Mouse (Mus musculus) liver, embryonic 16.5 days (tissue): ENCODE measurements around the gene Jmjd6. TPM values are rescaled to one million over a fixed set of nuclear protein-coding genes. Genes with fewer than 3 reads are reported as not detected.

Source experiments
- ATAC-seq: fragments of 200-750 bp; cut with Nextera tagmentation; 2 replicates; pipeline ENCODE4 v1.8.0; 2017; ENCODE audit warnings: low read depth, mild to moderate bottlenecking, moderate number of reproducible peaks, moderate library complexity
- H3K27ac ChIP-seq: fragments of 300-500 bp; sonication (generic); 2 replicates; pipeline ENCODE4 v1.5.1; 2014; ENCODE audit warnings: mild to moderate bottlenecking, low read length
- H3K27me3 ChIP-seq: fragments of 300-500 bp; sonication (generic); 2 replicates; pipeline ENCODE4 v1.6.1; 2014; ENCODE audit warnings: low read depth, low read length, mixed read lengths; ENCODE audit not compliant: control insufficient read depth, insufficient read depth
- H3K36me3 ChIP-seq: fragments of 300-500 bp; sonication (generic); 2 replicates; pipeline ENCODE4 v1.6.1; 2014; ENCODE audit warnings: mild to moderate bottlenecking; ENCODE audit not compliant: control insufficient read depth, insufficient read depth
- H3K4me1 ChIP-seq: fragments of 300-500 bp; sonication (generic); 2 replicates; pipeline ENCODE4 v1.6.1; 2014; ENCODE audit warnings: low read depth, low read length, mixed read lengths; ENCODE audit not compliant: control insufficient read depth
- H3K4me2 ChIP-seq: fragments of 300-500 bp; sonication (generic); 2 replicates; pipeline ENCODE4 v1.6.1; 2014; ENCODE audit warnings: low read depth, low read length, mixed read lengths
- H3K4me3 ChIP-seq: fragments of 300-500 bp; sonication (generic); 2 replicates; pipeline ENCODE4 v1.5.1; 2014; ENCODE audit warnings: low read depth, mild to moderate bottlenecking, low read length
- H3K9ac ChIP-seq: fragments of 300-500 bp; sonication (generic); 2 replicates; pipeline ENCODE4 v1.6.1; 2014; ENCODE audit warnings: low read depth, low read length
- H3K9me3 ChIP-seq: fragments of 300-500 bp; sonication (generic); replicated peaks from 2 replicates; pipeline ENCODE4 v1.6.1; 2016; ENCODE audit warnings: low read length; ENCODE audit not compliant: control insufficient read depth
- WGBS: fragments of 180-500 bp; shearing (Covaris S2); extraction: QIAGEN DNeasy Blood & Tissue Kit; methylation state at CpG from one replicate; pipeline ENCODE4 v1.1.7; 2014; ENCODE audit not compliant: insufficient replicate concordance; 5-methylcytosine and 5-hydroxymethylcytosine counted together
- polyA plus RNA-seq: library from polyadenylated mRNA; unstranded; fragments of >200 nt; fragmentation: Nextera tagmentation; extraction: Ambion mirVana; gene quantifications from 2 replicates; pipeline ENCODE4 v1.2.1, GENCODE M21; 2015

The Jmjd6 gene
- 23.4 and 25.4 TPM in 2 replicates for polyA plus RNA-seq

DNA sequence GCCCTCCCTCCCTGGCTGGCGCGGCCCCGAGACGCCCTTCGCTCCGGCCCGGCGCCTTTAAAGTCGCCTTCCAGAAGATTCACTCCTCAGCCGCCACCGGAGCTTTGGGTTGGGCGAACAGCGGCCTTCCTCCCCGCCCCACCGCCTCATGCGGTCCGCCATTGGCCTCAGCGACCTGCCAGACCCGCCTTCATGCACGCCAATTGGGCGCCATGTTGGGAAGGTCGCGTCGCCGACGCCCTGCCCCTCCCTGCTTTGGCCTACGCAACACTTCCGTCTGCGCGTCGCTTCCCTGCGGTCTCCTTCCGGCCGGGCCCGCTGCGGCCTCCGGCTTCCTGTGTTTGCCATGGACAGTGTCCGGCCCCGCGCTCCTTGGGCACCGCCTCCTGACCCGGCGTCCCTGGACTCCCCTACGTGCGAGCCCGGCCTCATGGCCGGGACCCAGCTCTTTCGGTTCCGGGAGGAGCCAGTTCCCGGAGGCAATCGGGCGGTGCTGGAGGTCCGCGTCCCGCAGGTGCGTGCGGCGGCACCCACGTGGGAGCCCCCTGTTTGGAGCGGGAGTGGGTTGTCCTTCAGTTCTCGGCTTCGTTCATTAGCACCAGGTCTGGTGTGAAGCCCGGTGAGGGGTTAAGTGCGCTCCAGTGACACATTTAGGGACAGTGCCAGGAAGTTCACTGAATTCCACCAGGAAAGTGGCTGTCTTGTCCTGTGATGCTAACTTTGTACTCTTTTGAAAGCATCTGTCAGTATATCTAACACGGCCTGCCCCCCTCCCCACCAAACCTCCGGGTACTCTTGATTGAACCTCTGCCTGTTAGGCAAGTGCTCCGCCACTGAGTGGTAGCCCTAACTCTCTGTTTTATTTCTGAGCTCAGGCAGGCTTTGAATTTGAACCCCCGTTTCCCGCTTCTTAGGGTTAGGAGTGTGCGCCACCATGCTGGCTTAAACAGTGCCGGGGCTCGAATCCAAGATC, at the start of gene Jmjd6, which contains the start of gene Mettl23:
Jmjd6 (minus strand) TSS at position 189 of the 973 bp plus-strand sequence.
Mettl23 (plus strand) TSS at position 18 of the 973 bp plus-strand sequence.
- under 1% methylated on average over 71 of the region's 72 CpGs for WGBS
- H3K27ac ChIP-seq: peak within 1 kb of the TSS; percentile 99
- H3K4me1 ChIP-seq: peaks cover 28% of the 10 kb centered on the region
- H3K9ac ChIP-seq: peak within 1 kb of the TSS; percentile 95
- no peaks in the 10 kb centered on the region for H3K9me3 ChIP-seq
- peaks cover 28% of the 10 kb centered on the region for H3K36me3 ChIP-seq
- peak; percentile 95 for ATAC-seq
- no peaks in the 10 kb centered on the region for H3K27me3 ChIP-seq
- peak within 1 kb of the TSS; percentile 80 for H3K4me3 ChIP-seq
- H3K4me2 ChIP-seq: peak within 1 kb of the TSS; percentile 98

GRCm38 (mm10) chr11:116887136-116887535, 43.9 kb upstream of the Jmjd6 start:
- Histone ChIP-seq H3K27me3 (peaks cover 4% of the 10 kb centered on the region; the same call in 1 of the 2 replicates), H3K9ac (no peak overlapping the region), H3K9me3 (no peaks in the 10 kb centered on the region), H3K4me2 (no peak overlapping the region), H3K36me3 (no peaks in the 10 kb centered on the region), H3K4me1 (no peaks in the 10 kb centered on the region), H3K27ac (no peak overlapping the region), H3K4me3 (no peak overlapping the region)
- WGBS: 34% methylated on average over 5 of the region's 5 CpGs
- ATAC-seq: no peak

DNA sequence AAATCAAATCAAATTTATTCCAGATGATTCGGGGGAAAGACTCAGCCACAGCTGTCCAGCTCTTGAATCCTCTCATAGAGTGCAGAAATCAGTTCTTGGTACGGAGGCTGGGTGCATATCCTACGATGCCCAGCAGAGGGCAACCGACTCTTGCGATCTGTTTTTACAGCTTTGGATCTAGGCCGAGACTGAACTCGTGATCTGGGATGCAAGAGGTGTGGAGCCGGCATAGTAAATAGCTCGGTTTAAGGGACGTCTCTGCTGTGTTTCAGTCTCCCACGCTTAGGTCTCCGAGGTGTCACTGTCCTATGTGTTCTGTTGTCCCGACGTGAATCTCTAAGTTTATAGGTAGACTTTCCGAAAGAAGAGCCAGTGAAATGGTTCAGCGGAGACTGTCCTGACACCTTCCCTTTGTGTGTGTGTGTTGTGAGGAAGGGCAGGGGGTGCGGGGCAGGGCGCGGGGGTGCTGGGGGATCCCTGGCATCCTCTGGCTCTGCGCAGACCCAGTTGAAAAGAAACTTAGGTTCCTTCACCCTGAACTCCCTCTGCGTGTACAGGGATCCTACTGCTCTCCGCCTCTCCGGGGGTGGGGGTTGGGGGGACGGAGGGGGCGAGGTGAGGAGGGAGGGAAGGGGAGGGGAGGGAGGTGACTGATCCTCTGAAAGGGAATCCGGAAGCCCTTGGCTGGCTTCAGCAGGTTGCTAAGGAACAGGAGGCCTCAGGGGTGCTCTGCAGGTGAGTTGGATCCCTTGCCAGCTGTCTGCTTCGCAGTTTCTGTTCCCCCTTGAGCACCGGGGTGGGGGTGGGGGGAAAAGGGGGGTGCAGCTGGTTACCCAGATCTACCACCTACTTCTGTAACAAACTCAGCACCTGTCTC, 42.3 kb upstream of the Jmjd6 start:
- ATAC-seq: no peak
- 6% methylated on average over 28 of the region's 28 CpGs for WGBS
- no peaks in the 10 kb centered on the region for H3K9me3 ChIP-seq
- H3K4me3 ChIP-seq: no peak overlapping the region
- no peak overlapping the region for H3K9ac ChIP-seq
- 0 out of 2 replicates have a peak, but pooled peaks cover 2% of the 10 kb centered on the region for H3K27me3 ChIP-seq
- no peaks in the 10 kb centered on the region for H3K36me3 ChIP-seq
- H3K4me1 ChIP-seq: no peaks in the 10 kb centered on the region
- no peak overlapping the region for H3K27ac ChIP-seq
- no peak overlapping the region for H3K4me2 ChIP-seq

- no peak for ATAC-seq
- H3K4me3 ChIP-seq: no peak overlapping the region
- H3K4me2 ChIP-seq: no peak overlapping the region
- H3K36me3 ChIP-seq: no peaks in the 10 kb centered on the region
- H3K27ac ChIP-seq: no peak overlapping the region
- no peaks in the 10 kb centered on the region for H3K9me3 ChIP-seq
- no peaks in the 10 kb centered on the region for H3K27me3 ChIP-seq
- no peaks in the 10 kb centered on the region for H3K4me1 ChIP-seq
- 66% methylated on average over 6 of the region's 6 CpGs for WGBS
- H3K9ac ChIP-seq: no peak overlapping the region
Measured at GRCm38 (mm10) chr11:116884061-116884460, 40.8 kb upstream of the Jmjd6 start.

- H3K36me3 ChIP-seq: no peaks in the 10 kb centered on the region
- no peak overlapping the region for H3K9ac ChIP-seq
- H3K27ac ChIP-seq: no peak overlapping the region
- H3K27me3 ChIP-seq: no peaks in the 10 kb centered on the region
- no peaks in the 10 kb centered on the region for H3K9me3 ChIP-seq
- no peak overlapping the region for H3K4me3 ChIP-seq
- no peaks in the 10 kb centered on the region for H3K4me1 ChIP-seq
- WGBS: 83% methylated on average over 10 of the region's 10 CpGs
- no peak for ATAC-seq
- H3K4me2 ChIP-seq: no peak overlapping the region
Measured at GRCm38 (mm10) chr11:116882446-116882845, 39.2 kb upstream of the Jmjd6 start.

DNA sequence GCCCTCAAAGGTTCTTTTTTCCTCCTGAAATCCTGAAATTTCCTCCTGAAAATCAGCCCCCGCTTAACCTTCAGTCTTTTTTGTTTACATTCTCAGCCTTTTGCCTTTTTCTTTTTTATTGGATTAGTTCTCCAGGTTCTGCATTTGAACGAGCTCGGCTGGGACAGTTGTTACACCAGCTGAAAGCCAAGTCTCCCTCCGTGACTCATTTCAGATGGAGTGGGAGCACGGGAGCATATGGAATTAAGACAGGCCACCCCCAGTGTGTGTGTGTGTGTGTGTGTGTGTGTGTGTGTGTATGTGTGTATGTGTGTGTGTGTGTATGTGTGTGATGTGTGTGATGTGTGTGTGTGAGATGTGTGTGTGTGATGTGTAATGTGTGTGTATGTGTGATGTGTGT, 38.2 kb upstream of the Jmjd6 start:
- Histone ChIP-seq H3K4me2 (no peak overlapping the region), H3K4me1 (no peaks in the 10 kb centered on the region), H3K9me3 (no peaks in the 10 kb centered on the region), H3K36me3 (no peaks in the 10 kb centered on the region), H3K9ac (no peak overlapping the region), H3K27me3 (no peaks in the 10 kb centered on the region), H3K4me3 (no peak overlapping the region), H3K27ac (no peak overlapping the region)
- no peak for ATAC-seq
- 54% methylated on average over 5 of the region's 5 CpGs for WGBS

- no peaks in the 10 kb centered on the region for H3K27me3 ChIP-seq
- H3K36me3 ChIP-seq: no peaks in the 10 kb centered on the region
- no peak for ATAC-seq
- 60% methylated on average over 7 of the region's 7 CpGs for WGBS
- no peak overlapping the region for H3K4me3 ChIP-seq
- no peak overlapping the region for H3K9ac ChIP-seq
- no peaks in the 10 kb centered on the region for H3K9me3 ChIP-seq
- no peak overlapping the region for H3K27ac ChIP-seq
- H3K4me1 ChIP-seq: no peaks in the 10 kb centered on the region
- H3K4me2 ChIP-seq: no peak overlapping the region
Measured at GRCm38 (mm10) chr11:116880839-116881238, 37.6 kb upstream of the Jmjd6 start.

GRCm38 (mm10) chr11:116878454-116878853, 35.2 kb upstream of the Jmjd6 start:
- Histone ChIP-seq H3K9me3 (no peaks in the 10 kb centered on the region), H3K27ac (no peak overlapping the region), H3K4me2 (no peak overlapping the region), H3K36me3 (no peaks in the 10 kb centered on the region; the same call in 1 of the 2 replicates), H3K9ac (no peak overlapping the region), H3K27me3 (no peaks in the 10 kb centered on the region), H3K4me1 (no peaks in the 10 kb centered on the region), H3K4me3 (no peak overlapping the region)
- 75% methylated on average over 8 of the region's 8 CpGs for WGBS
- no peak for ATAC-seq
